Mouse (Mus musculus): ENCODE measurements around the gene Pkm. TPM values are rescaled to one million over a fixed set of nuclear protein-coding genes. Genes with fewer than 3 reads are reported as not detected.

Gene Pkm
- polyA plus RNA-seq, 1 experiment from 2014 or later: 1,482 TPM

DNA sequence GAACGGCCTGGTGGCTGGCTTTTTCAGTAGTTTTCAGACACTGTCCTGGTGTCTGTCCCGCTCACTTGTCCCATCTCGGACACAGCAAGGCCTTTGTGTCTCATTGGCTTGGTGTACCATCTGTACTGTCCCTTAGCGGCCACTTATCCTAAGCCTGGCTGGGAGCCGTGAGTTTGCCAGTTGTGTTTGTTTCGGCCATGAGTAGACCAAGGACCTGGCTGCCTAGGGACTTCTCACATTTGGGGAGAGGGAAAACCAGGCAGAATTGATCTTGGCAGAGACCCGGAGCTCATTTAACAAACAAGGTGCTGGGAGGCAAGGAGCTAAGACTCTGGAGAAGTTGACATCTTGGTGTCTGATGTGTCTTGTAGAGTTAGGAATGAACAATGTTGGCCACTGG is 7.1 kb downstream of the Pkm start:
- peaks cover 83% of the 10 kb centered on the region for H3K36me3 ChIP-seq (ENCODE audit: control insufficient read depth, insufficient read depth, low read length)
- no peak overlapping the region for H3K27ac ChIP-seq (ENCODE audit: low read depth)
- H3K9ac ChIP-seq (ENCODE audit: low read length): no peak overlapping the region
- H3K27me3 ChIP-seq (replicated peaks; ENCODE audit: control insufficient read depth, insufficient read depth, low read length): no peaks in the 10 kb centered on the region
- DNase-seq (ENCODE audit: low spot score): no peak
- no peak overlapping the region for H3K4me3 ChIP-seq (ENCODE audit: low read depth, low read length)
- no peaks in the 10 kb centered on the region for H3K9me3 ChIP-seq (ENCODE audit: control insufficient read depth, low read length)
- peaks cover 23% of the 10 kb centered on the region for H3K4me1 ChIP-seq (replicated peaks; ENCODE audit: control insufficient read depth, insufficient read depth, low read length)
- no peak for ATAC-seq (replicated peaks; ENCODE audit: low FRiP score, low TSS enrichment, low read depth)
- 82% methylated on average over 7 of the region's 7 CpGs for WGBS
- no peak overlapping the region for H3K4me2 ChIP-seq (ENCODE audit: low read length)

DNA sequence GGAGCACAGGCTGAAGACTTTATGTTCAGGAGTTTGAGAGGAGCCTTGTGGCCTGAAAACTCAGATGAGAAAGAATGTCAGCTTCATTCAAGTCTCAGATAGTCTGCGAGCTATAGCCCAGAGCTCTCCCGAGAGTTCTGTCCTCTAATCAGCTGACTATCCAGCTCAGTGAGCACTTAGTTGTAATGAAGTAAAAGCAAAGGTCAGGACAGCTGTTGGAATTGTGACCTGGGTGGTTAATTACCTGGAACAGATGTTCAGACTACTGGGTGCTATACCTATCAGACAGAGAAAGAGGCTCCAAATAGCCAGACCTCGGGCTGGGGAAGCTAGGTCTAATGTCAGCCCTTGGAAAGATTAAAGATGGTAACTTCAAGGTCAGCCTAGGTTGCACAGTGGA is 7.8 kb downstream of the Pkm start:
- peaks cover 16% of the 10 kb centered on the region for H3K4me1 ChIP-seq (replicated peaks; ENCODE audit: control insufficient read depth, insufficient read depth, low read length)
- H3K27ac ChIP-seq (ENCODE audit: low read depth): no peak overlapping the region
- WGBS: 63% methylated on average over 3 of the region's 3 CpGs
- no peak for ATAC-seq (replicated peaks; ENCODE audit: low FRiP score, low TSS enrichment, low read depth)
- H3K9ac ChIP-seq (ENCODE audit: low read length): no peak overlapping the region
- H3K4me2 ChIP-seq (ENCODE audit: low read length): no peak overlapping the region
- peaks cover 90% of the 10 kb centered on the region for H3K36me3 ChIP-seq (ENCODE audit: control insufficient read depth, insufficient read depth, low read length)
- no peak overlapping the region for H3K4me3 ChIP-seq (ENCODE audit: low read depth, low read length)
- no peaks in the 10 kb centered on the region for H3K27me3 ChIP-seq (replicated peaks; ENCODE audit: control insufficient read depth, insufficient read depth, low read length)
- no peak for DNase-seq (ENCODE audit: low spot score)
- no peaks in the 10 kb centered on the region for H3K9me3 ChIP-seq (ENCODE audit: control insufficient read depth, low read length)

DNA sequence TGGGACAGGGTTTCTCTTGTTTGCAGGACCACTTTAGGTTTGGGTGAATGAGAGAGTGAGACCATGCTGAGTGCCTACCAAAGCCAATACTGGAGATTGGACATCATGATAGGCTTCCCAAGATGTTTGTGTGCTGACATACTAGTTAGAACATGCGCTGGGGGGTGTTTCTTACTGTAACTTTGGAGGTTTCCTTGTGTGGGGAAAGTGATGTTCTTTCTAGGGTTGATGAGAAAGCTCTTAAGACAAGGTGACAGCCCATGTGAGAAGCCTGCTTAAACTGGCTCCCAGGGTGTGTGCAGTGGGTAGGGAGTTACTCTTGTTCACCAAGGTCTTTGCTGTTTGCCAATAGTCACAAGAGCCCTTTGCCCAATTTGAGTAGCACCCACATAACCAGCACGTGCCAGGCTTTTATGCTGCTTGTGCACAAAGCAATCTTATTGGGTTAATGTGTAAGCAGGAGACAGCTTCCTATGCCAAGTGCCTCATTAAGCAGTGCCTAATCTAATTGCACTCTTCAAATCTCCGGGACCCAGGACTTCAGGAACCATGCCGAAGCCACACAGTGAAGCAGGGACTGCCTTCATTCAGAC is 8.6 kb downstream of the Pkm start:
- no peak overlapping the region for H3K4me2 ChIP-seq (ENCODE audit: low read length)
- no peaks in the 10 kb centered on the region for H3K27me3 ChIP-seq (replicated peaks; ENCODE audit: control insufficient read depth, insufficient read depth, low read length)
- DNase-seq (ENCODE audit: low spot score) (no peak), ATAC-seq (replicated peaks; ENCODE audit: low FRiP score, low TSS enrichment, low read depth) (no peak)
- H3K4me3 ChIP-seq (ENCODE audit: low read depth, low read length): no peak overlapping the region
- H3K9ac ChIP-seq (ENCODE audit: low read length): no peak overlapping the region
- peaks cover 12% of the 10 kb centered on the region for H3K4me1 ChIP-seq (replicated peaks; ENCODE audit: control insufficient read depth, insufficient read depth, low read length)
- H3K27ac ChIP-seq (ENCODE audit: low read depth): no peak overlapping the region
- no peaks in the 10 kb centered on the region for H3K9me3 ChIP-seq (ENCODE audit: control insufficient read depth, low read length)
- 76% methylated on average over 4 of the region's 4 CpGs for WGBS
- peaks cover 97% of the 10 kb centered on the region for H3K36me3 ChIP-seq (ENCODE audit: control insufficient read depth, insufficient read depth, low read length)

DNA sequence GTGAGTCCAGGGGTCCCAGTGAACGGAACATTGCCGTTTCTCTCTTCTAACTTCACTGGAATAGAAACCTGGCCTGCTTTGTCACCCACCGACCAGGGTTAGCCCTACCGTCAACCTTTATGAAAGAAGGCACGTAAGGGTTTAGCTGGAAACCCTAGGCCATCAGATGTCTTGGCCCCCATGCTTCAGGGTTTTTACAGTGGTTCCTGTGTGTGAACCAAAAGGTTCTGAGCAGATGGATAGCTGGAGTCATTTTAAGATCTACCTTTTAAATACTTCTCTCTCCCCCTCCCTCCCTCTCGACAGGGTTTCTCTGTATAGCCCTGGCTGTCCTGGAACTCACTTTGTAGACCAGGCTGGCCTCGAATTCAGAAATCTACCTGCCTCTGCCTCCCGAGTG is 9.8 kb downstream of the Pkm start:
- Histone ChIP-seq H3K36me3 (ENCODE audit: control insufficient read depth, insufficient read depth, low read length) (peaks cover 97% of the 10 kb centered on the region), H3K9ac (ENCODE audit: low read length) (no peak overlapping the region), H3K27ac (ENCODE audit: low read depth) (no peak overlapping the region), H3K4me2 (ENCODE audit: low read length) (no peak overlapping the region), H3K27me3 (replicated peaks; ENCODE audit: control insufficient read depth, insufficient read depth, low read length) (no peaks in the 10 kb centered on the region), H3K4me1 (replicated peaks; ENCODE audit: control insufficient read depth, insufficient read depth, low read length) (peaks cover 4% of the 10 kb centered on the region; the same call in 1 of the 2 replicates), H3K9me3 (ENCODE audit: control insufficient read depth, low read length) (no peaks in the 10 kb centered on the region), H3K4me3 (ENCODE audit: low read depth, low read length) (no peak overlapping the region)
- no peak for DNase-seq (ENCODE audit: low spot score)
- ATAC-seq (replicated peaks; ENCODE audit: low FRiP score, low TSS enrichment, low read depth): no peak
- WGBS: 91% methylated on average over 8 of the region's 8 CpGs

DNA sequence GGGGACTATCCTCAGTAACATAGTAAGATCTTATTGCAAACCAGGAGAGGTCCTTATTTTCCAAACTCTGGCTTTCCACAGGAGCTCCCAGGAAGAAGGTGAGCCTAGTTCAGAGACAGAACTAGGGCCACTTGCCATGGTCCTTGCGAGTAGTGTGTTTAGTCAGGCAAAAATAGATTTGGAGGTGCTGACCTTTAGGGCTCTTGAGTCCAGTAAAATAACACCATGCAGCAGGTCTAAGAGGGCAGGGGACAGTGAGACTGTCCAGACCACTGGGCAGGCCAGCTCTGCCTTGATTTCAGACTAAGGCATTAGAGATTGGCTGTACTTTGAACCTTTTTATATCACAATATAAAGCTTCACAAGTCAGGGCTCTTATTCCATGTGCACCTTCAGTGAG is 10.6 kb downstream of the Pkm start:
- WGBS: 68% methylated on average over 1 of the region's 1 CpGs

DNA sequence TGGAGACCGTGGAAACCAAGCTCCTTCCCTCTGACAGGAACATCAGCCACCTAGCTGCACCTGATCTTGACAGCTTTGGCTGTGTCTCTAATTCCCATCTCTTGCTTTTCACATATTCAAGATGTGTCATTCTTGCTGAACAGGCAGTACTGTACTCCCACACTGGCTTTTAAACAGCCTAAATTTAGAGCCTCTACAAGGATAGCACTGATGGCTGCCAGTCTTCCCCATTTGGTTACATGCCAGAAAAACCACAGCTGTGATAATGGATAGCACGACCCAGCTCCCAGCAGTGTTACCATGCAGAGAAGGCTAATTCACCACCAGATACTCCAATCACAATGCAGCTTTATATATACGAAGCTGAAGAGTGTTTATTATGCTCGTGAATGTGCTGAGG is 11.1 kb downstream of the Pkm start:
- no peak overlapping the region for H3K27ac ChIP-seq (ENCODE audit: low read depth)
- WGBS: 60% methylated on average over 4 of the region's 4 CpGs
- H3K9me3 ChIP-seq (ENCODE audit: control insufficient read depth, low read length): no peaks in the 10 kb centered on the region
- H3K4me3 ChIP-seq (ENCODE audit: low read depth, low read length): no peak overlapping the region
- H3K9ac ChIP-seq (ENCODE audit: low read length): no peak overlapping the region
- DNase-seq (ENCODE audit: low spot score) (no peak), ATAC-seq (replicated peaks; ENCODE audit: low FRiP score, low TSS enrichment, low read depth) (no peak)
- H3K4me1 ChIP-seq (replicated peaks; ENCODE audit: control insufficient read depth, insufficient read depth, low read length): no peaks in the 10 kb centered on the region
- H3K4me2 ChIP-seq (ENCODE audit: low read length): no peak overlapping the region
- peaks cover 99% of the 10 kb centered on the region for H3K36me3 ChIP-seq (ENCODE audit: control insufficient read depth, insufficient read depth, low read length)
- H3K27me3 ChIP-seq (replicated peaks; ENCODE audit: control insufficient read depth, insufficient read depth, low read length): no peaks in the 10 kb centered on the region

More for the DNA sequence above, 10.6 kb downstream of the Pkm start:
- H3K4me2 ChIP-seq (ENCODE audit: low read length): no peak overlapping the region
- no peaks in the 10 kb centered on the region for H3K27me3 ChIP-seq (replicated peaks; ENCODE audit: control insufficient read depth, insufficient read depth, low read length)
- H3K4me3 ChIP-seq (ENCODE audit: low read depth, low read length): no peak overlapping the region
- H3K4me1 ChIP-seq (replicated peaks; ENCODE audit: control insufficient read depth, insufficient read depth, low read length): peaks cover under 1% of the 10 kb centered on the region; the same call in 1 of the 2 replicates
- no peak for ATAC-seq (replicated peaks; ENCODE audit: low FRiP score, low TSS enrichment, low read depth)
- no peak for DNase-seq (ENCODE audit: low spot score)
- H3K36me3 ChIP-seq (ENCODE audit: control insufficient read depth, insufficient read depth, low read length): peaks cover 98% of the 10 kb centered on the region
- H3K9ac ChIP-seq (ENCODE audit: low read length): no peak overlapping the region
- no peak overlapping the region for H3K27ac ChIP-seq (ENCODE audit: low read depth)
- no peaks in the 10 kb centered on the region for H3K9me3 ChIP-seq (ENCODE audit: control insufficient read depth, low read length)

DNA sequence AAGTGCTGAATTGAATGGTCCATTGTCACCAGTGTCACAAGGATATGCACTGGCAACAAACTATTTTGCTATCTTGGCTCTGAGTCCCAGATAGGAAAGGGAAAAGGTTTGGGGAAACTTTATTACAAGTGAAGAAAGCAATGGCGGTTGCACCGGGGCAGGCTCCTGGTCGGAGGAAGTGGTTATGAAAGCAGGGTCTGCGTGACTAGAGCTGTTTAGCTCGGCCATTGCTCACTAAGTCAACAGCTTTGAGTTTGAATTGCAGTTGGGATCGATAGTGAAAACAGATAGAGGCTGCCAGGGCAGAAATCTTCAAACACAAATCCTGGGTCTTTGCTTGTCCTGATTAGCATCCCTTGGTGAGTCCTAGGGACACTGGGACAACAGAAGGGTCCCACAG is 11.7 kb downstream of the Pkm start:
- Histone ChIP-seq H3K9ac (ENCODE audit: low read length) (no peak overlapping the region), H3K27ac (ENCODE audit: low read depth) (no peak overlapping the region), H3K4me3 (ENCODE audit: low read depth, low read length) (no peak overlapping the region), H3K4me1 (replicated peaks; ENCODE audit: control insufficient read depth, insufficient read depth, low read length) (no peaks in the 10 kb centered on the region), H3K36me3 (ENCODE audit: control insufficient read depth, insufficient read depth, low read length) (peaks cover 99% of the 10 kb centered on the region), H3K9me3 (ENCODE audit: control insufficient read depth, low read length) (no peaks in the 10 kb centered on the region), H3K27me3 (replicated peaks; ENCODE audit: control insufficient read depth, insufficient read depth, low read length) (no peaks in the 10 kb centered on the region), H3K4me2 (ENCODE audit: low read length) (no peak overlapping the region)
- ATAC-seq (replicated peaks; ENCODE audit: low FRiP score, low TSS enrichment, low read depth) (no peak), DNase-seq (ENCODE audit: low spot score) (no peak)
- 70% methylated on average over 6 of the region's 6 CpGs for WGBS

DNA sequence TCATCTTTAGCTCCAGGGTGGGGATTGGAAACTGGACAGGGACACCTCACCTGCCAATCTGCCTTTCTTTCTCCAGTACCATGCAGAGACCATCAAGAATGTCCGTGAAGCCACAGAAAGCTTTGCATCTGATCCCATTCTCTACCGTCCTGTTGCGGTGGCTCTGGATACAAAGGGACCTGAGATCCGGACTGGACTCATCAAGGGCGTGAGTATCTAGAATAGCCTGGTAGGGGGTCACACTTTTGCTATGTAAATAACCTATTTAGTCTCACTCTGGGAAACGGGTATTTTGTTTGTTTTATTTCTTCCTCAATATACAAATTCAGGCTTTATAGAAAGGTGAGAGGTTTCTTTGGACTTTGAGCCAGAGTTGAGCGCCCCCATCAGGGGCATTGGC is 12.3 kb downstream of the Pkm start:
- Histone ChIP-seq H3K27me3 (replicated peaks; ENCODE audit: control insufficient read depth, insufficient read depth, low read length) (no peaks in the 10 kb centered on the region), H3K9me3 (ENCODE audit: control insufficient read depth, low read length) (no peaks in the 10 kb centered on the region), H3K9ac (ENCODE audit: low read length) (no peak overlapping the region), H3K36me3 (ENCODE audit: control insufficient read depth, insufficient read depth, low read length) (peaks cover 99% of the 10 kb centered on the region), H3K27ac (ENCODE audit: low read depth) (no peak overlapping the region), H3K4me2 (ENCODE audit: low read length) (no peak overlapping the region), H3K4me3 (ENCODE audit: low read depth, low read length) (no peak overlapping the region), H3K4me1 (replicated peaks; ENCODE audit: control insufficient read depth, insufficient read depth, low read length) (no peaks in the 10 kb centered on the region)
- WGBS: 91% methylated on average over 7 of the region's 7 CpGs
- ATAC-seq (replicated peaks; ENCODE audit: low FRiP score, low TSS enrichment, low read depth): no peak
- no peak for DNase-seq (ENCODE audit: low spot score)

DNA sequence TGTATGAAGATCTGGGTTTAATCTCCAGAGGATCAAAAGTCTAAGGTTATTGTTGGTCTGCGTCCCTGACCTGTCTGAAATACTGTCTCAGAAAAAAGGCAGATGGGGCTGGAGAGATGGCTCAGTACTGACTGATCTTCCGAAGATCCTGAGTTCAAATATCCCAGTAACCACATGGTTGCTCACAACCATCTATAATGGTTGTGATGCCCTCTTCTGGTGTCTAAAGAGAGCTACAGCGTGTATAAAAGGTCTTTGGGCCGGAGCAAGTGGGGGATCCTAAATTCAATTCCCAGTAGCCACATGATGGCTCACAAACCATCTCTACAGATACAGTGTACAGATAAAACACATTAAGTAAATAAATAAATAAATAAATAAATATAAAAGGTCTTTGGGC is 13.0 kb downstream of the Pkm start:
- DNase-seq (ENCODE audit: low spot score) (no peak), ATAC-seq (replicated peaks; ENCODE audit: low FRiP score, low TSS enrichment, low read depth) (no peak)
- no peak overlapping the region for H3K9ac ChIP-seq (ENCODE audit: low read length)
- no peak overlapping the region for H3K4me3 ChIP-seq (ENCODE audit: low read depth, low read length)
- H3K4me2 ChIP-seq (ENCODE audit: low read length): no peak overlapping the region
- no peak overlapping the region for H3K27ac ChIP-seq (ENCODE audit: low read depth)
- H3K9me3 ChIP-seq (ENCODE audit: control insufficient read depth, low read length): no peaks in the 10 kb centered on the region
- 82% methylated on average over 4 of the region's 4 CpGs for WGBS
- peaks cover 99% of the 10 kb centered on the region for H3K36me3 ChIP-seq (ENCODE audit: control insufficient read depth, insufficient read depth, low read length)
- no peaks in the 10 kb centered on the region for H3K4me1 ChIP-seq (replicated peaks; ENCODE audit: control insufficient read depth, insufficient read depth, low read length)
- H3K27me3 ChIP-seq (replicated peaks; ENCODE audit: control insufficient read depth, insufficient read depth, low read length): no peaks in the 10 kb centered on the region
